Mouse (Mus musculus) midbrain, embryonic 13.5 days (tissue): Measurements from ENCODE around the gene Zfp981. TPM values are rescaled to one million over a fixed set of nuclear protein-coding genes. Genes with fewer than 3 reads are reported as not detected.
"Not testable (repeated sequence)": the region's sequence is repeated elsewhere in the genome, so short reads cannot be mapped to it uniquely, and the experiment has no call there.

ENCODE experiments used
- ATAC-seq: fragments of 200-750 bp; cut with Nextera tagmentation; 2 replicates; pipeline ENCODE4 v1.8.0; 2017; ENCODE audit warnings: mild to moderate bottlenecking, moderate TSS enrichment, moderate library complexity
- H3K27ac ChIP-seq: fragments of 300-500 bp; sonication (generic); 2 replicates; pipeline ENCODE4 v1.5.1; 2015; ENCODE audit warnings: inconsistent platforms, mild to moderate bottlenecking, moderate library complexity
- H3K27me3 ChIP-seq: fragments of 300-500 bp; sonication (generic); 2 replicates; pipeline ENCODE4 v1.6.1; 2015; ENCODE audit warnings: mild to moderate bottlenecking, inconsistent platforms
- H3K36me3 ChIP-seq: fragments of 300-500 bp; sonication (generic); 2 replicates; pipeline ENCODE4 v1.6.1; 2015; ENCODE audit warnings: mild to moderate bottlenecking, inconsistent platforms
- H3K4me1 ChIP-seq: fragments of 300-500 bp; sonication (generic); replicated peaks from 2 replicates; pipeline ENCODE4 v1.6.1; 2015; ENCODE audit warnings: inconsistent platforms
- H3K4me2 ChIP-seq: fragments of 300-500 bp; sonication (generic); replicated peaks from 2 replicates; pipeline ENCODE4 v1.6.1; 2015; ENCODE audit warnings: moderate library complexity, mild to moderate bottlenecking, inconsistent platforms
- H3K4me3 ChIP-seq: fragments of 300-500 bp; sonication (generic); replicated peaks from 2 replicates; pipeline ENCODE4 v1.5.1; 2015; ENCODE audit warnings: mild to moderate bottlenecking, inconsistent platforms
- H3K9ac ChIP-seq: fragments of 300-500 bp; sonication (generic); replicated peaks from 2 replicates; pipeline ENCODE4 v1.6.1; 2015; ENCODE audit warnings: mild to moderate bottlenecking, inconsistent platforms
- H3K9me3 ChIP-seq: fragments of 300-500 bp; sonication (generic); 2 replicates; pipeline ENCODE4 v1.6.1; 2016; ENCODE audit warnings: mild to moderate bottlenecking, inconsistent platforms
- WGBS: fragments of 180-500 bp; shearing (Covaris S2); methylation state at CpG from one replicate; pipeline ENCODE4 v1.1.7; 2015; 5-methylcytosine and 5-hydroxymethylcytosine counted together
- polyA plus RNA-seq: library from polyadenylated mRNA; unstranded; fragments of >200 nt; fragmentation: Nextera tagmentation; extraction: Ambion mirVana; gene quantifications from 2 replicates; pipeline ENCODE4 v1.2.1, GENCODE M21; 2015

Zfp981 gene
- polyA plus RNA-seq, 1 experiment from 2014 or later, result not detected

GRCm38 (mm10) chr4:146474181-146474580 is 27.6 kb upstream of the Zfp981 start:
- WGBS, result no CpG with 5 or more reads among the region's 1 CpGs
- H3K4me1 ChIP-seq, H3K27me3 ChIP-seq, H3K4me2 ChIP-seq, H3K27ac ChIP-seq, H3K9ac ChIP-seq, H3K36me3 ChIP-seq, H3K4me3 ChIP-seq: not testable (repeated sequence)
- peak; percentile 18 for ATAC-seq
- peaks cover 34% of the 10 kb centered on the region for H3K9me3 ChIP-seq

GRCm38 (mm10) chr4:146474716-146475676 is 26.8 kb upstream of the Zfp981 start:
- H3K36me3 ChIP-seq, H3K4me1 ChIP-seq, H3K27me3 ChIP-seq, H3K9ac ChIP-seq, H3K27ac ChIP-seq, H3K4me3 ChIP-seq, H3K4me2 ChIP-seq: not testable (repeated sequence)
- peaks cover 29% of the 10 kb centered on the region for H3K9me3 ChIP-seq
- peak; percentile 87 for ATAC-seq
- 61% methylated on average over 76 of the region's 94 CpGs for WGBS

GRCm38 (mm10) chr4:146476260-146476659 is 25.6 kb upstream of the Zfp981 start:
- H3K4me1 ChIP-seq, ATAC-seq, H3K36me3 ChIP-seq, H3K4me3 ChIP-seq, H3K9ac ChIP-seq, H3K4me2 ChIP-seq, H3K27ac ChIP-seq, H3K27me3 ChIP-seq: not testable (repeated sequence)
- peaks cover 38% of the 10 kb centered on the region for H3K9me3 ChIP-seq
- 90% methylated on average over 2 of the region's 2 CpGs for WGBS

GRCm38 (mm10) chr4:146476959-146477358 is 24.9 kb upstream of the Zfp981 start:
- H3K36me3 ChIP-seq, H3K27me3 ChIP-seq, H3K4me3 ChIP-seq, H3K9ac ChIP-seq, H3K4me1 ChIP-seq, H3K27ac ChIP-seq, ATAC-seq, H3K4me2 ChIP-seq: not testable (repeated sequence)
- peaks cover 42% of the 10 kb centered on the region for H3K9me3 ChIP-seq
- 80% methylated on average over 3 of the region's 3 CpGs for WGBS

- H3K9me3 ChIP-seq, result peaks cover 71% of the 10 kb centered on the region
- not testable (repeated sequence) for H3K4me3 ChIP-seq, H3K4me1 ChIP-seq, H3K4me2 ChIP-seq, H3K36me3 ChIP-seq, H3K9ac ChIP-seq, H3K27ac ChIP-seq, H3K27me3 ChIP-seq
- 69% methylated on average over 6 of the region's 6 CpGs for WGBS
- ATAC-seq, result peak; percentile 62
Observed at GRCm38 (mm10) chr4:146480376-146481096, 21.3 kb upstream of the Zfp981 start.

GRCm38 (mm10) chr4:146482546-146482945 is 19.3 kb upstream of the Zfp981 start:
- ATAC-seq, H3K36me3 ChIP-seq, H3K4me3 ChIP-seq, H3K4me2 ChIP-seq, H3K27ac ChIP-seq, H3K27me3 ChIP-seq, H3K4me1 ChIP-seq, H3K9ac ChIP-seq: not testable (repeated sequence)
- 86% methylated on average over 10 of the region's 10 CpGs for WGBS
- H3K9me3 ChIP-seq, result peaks cover 67% of the 10 kb centered on the region

- not testable (repeated sequence) for H3K27ac ChIP-seq, H3K9ac ChIP-seq, H3K27me3 ChIP-seq, H3K36me3 ChIP-seq, H3K4me2 ChIP-seq, H3K4me3 ChIP-seq, H3K4me1 ChIP-seq
- WGBS, result 74% methylated on average over 13 of the region's 13 CpGs
- peaks cover 65% of the 10 kb centered on the region for H3K9me3 ChIP-seq
- ATAC-seq, result peak; percentile 60
Observed at GRCm38 (mm10) chr4:146483571-146484280, 18.1 kb upstream of the Zfp981 start.

- H3K4me1 ChIP-seq, H3K27ac ChIP-seq, H3K9ac ChIP-seq, ATAC-seq, H3K36me3 ChIP-seq, H3K4me2 ChIP-seq, H3K4me3 ChIP-seq, H3K27me3 ChIP-seq: not testable (repeated sequence)
- H3K9me3 ChIP-seq, result peaks cover 67% of the 10 kb centered on the region
Observed at GRCm38 (mm10) chr4:146484676-146485075, 17.2 kb upstream of the Zfp981 start.

- not testable (repeated sequence) for H3K27me3 ChIP-seq, H3K27ac ChIP-seq, H3K4me2 ChIP-seq, H3K36me3 ChIP-seq, H3K4me3 ChIP-seq, H3K9ac ChIP-seq, H3K4me1 ChIP-seq, ATAC-seq
- peaks cover 65% of the 10 kb centered on the region for H3K9me3 ChIP-seq
- 71% methylated on average over 6 of the region's 6 CpGs for WGBS
Observed at GRCm38 (mm10) chr4:146485183-146485939, 16.5 kb upstream of the Zfp981 start.

- peaks cover 60% of the 10 kb centered on the region for H3K9me3 ChIP-seq
- peak; percentile 35; the same call in 1 of the 2 replicates for ATAC-seq
Observed at GRCm38 (mm10) chr4:146486753-146487152, 15.1 kb upstream of the Zfp981 start.

GRCm38 (mm10) chr4:146489196-146489595 is 12.6 kb upstream of the Zfp981 start:
- H3K4me2 ChIP-seq, H3K4me1 ChIP-seq, ATAC-seq, H3K36me3 ChIP-seq, H3K9ac ChIP-seq, H3K27me3 ChIP-seq, H3K27ac ChIP-seq, H3K4me3 ChIP-seq: not testable (repeated sequence)
- WGBS, result 75% methylated on average over 4 of the region's 4 CpGs
- peaks cover 57% of the 10 kb centered on the region for H3K9me3 ChIP-seq

More at GRCm38 (mm10) chr4:146486753-146487152, 15.1 kb upstream of the Zfp981 start:
- H3K4me3 ChIP-seq, H3K27ac ChIP-seq, H3K9ac ChIP-seq, H3K27me3 ChIP-seq, H3K36me3 ChIP-seq, H3K4me2 ChIP-seq, H3K4me1 ChIP-seq: not testable (repeated sequence)
- 73% methylated on average over 1 of the region's 1 CpGs for WGBS
